Mouse (Mus musculus): Measurements from ENCODE around the gene G0s2. TPM values are rescaled to one million over a fixed set of nuclear protein-coding genes. Genes with fewer than 3 reads are reported as not detected.

The G0s2 gene
- polyA plus RNA-seq, 1 experiment from 2014 or later: 38.2 TPM

- H3K4me1 ChIP-seq (replicated peaks): peaks cover 12% of the 10 kb centered on the region
- H3K9me3 ChIP-seq (replicated peaks): no peaks in the 10 kb centered on the region
- no peak overlapping the region for H3K9ac ChIP-seq
- ATAC-seq (ENCODE audit: insufficient number of reproducible peaks, low FRiP score): no peak
- H3K4me2 ChIP-seq: no peak overlapping the region
- WGBS: 49% methylated on average over 2 of the region's 2 CpGs
- no peaks in the 10 kb centered on the region for H3K27me3 ChIP-seq (replicated peaks)
- H3K36me3 ChIP-seq: no peaks in the 10 kb centered on the region
- H3K4me3 ChIP-seq: no peak overlapping the region
- H3K27ac ChIP-seq (ENCODE audit: poor library complexity, severe bottlenecking): no peak overlapping the region
Observed at GRCm38 (mm10) chr1:193303096-193303495, 30.1 kb upstream of the G0s2 start.

- H3K27me3 ChIP-seq (replicated peaks): no peaks in the 10 kb centered on the region
- peaks cover 12% of the 10 kb centered on the region for H3K4me1 ChIP-seq (replicated peaks)
- no peak overlapping the region for H3K27ac ChIP-seq (ENCODE audit: poor library complexity, severe bottlenecking)
- no peak overlapping the region for H3K4me2 ChIP-seq
- ATAC-seq (ENCODE audit: insufficient number of reproducible peaks, low FRiP score): no peak
- H3K9ac ChIP-seq: no peak overlapping the region
- no peak overlapping the region for H3K4me3 ChIP-seq
- 60% methylated on average over 8 of the region's 8 CpGs for WGBS
- no peaks in the 10 kb centered on the region for H3K9me3 ChIP-seq (replicated peaks)
- no peaks in the 10 kb centered on the region for H3K36me3 ChIP-seq
Observed at GRCm38 (mm10) chr1:193302093-193302405, 29.0 kb upstream of the G0s2 start.

- H3K4me3 ChIP-seq: no peak overlapping the region
- no peaks in the 10 kb centered on the region for H3K27me3 ChIP-seq (replicated peaks)
- WGBS: 49% methylated on average over 6 of the region's 6 CpGs
- H3K27ac ChIP-seq (ENCODE audit: poor library complexity, severe bottlenecking): no peak overlapping the region
- peaks cover 12% of the 10 kb centered on the region for H3K4me1 ChIP-seq (replicated peaks)
- no peak overlapping the region for H3K9ac ChIP-seq
- no peak overlapping the region for H3K4me2 ChIP-seq
- no peaks in the 10 kb centered on the region for H3K36me3 ChIP-seq
- peak; percentile 48; the same call in 1 of the 2 replicates for ATAC-seq (ENCODE audit: insufficient number of reproducible peaks, low FRiP score)
- H3K9me3 ChIP-seq (replicated peaks): no peaks in the 10 kb centered on the region
Observed at GRCm38 (mm10) chr1:193301216-193302092, 28.4 kb upstream of the G0s2 start.

- 48% methylated on average over 1 of the region's 1 CpGs for WGBS
- Histone ChIP-seq H3K9me3 (replicated peaks) (no peaks in the 10 kb centered on the region), H3K4me3 (no peak overlapping the region), H3K4me2 (no peak overlapping the region), H3K27me3 (replicated peaks) (no peaks in the 10 kb centered on the region), H3K9ac (no peak overlapping the region), H3K27ac (ENCODE audit: poor library complexity, severe bottlenecking) (no peak overlapping the region), H3K36me3 (no peaks in the 10 kb centered on the region), H3K4me1 (replicated peaks) (peaks cover 12% of the 10 kb centered on the region)
- no peak for ATAC-seq (ENCODE audit: insufficient number of reproducible peaks, low FRiP score)
Observed at GRCm38 (mm10) chr1:193299995-193300394, 27.0 kb upstream of the G0s2 start.

- Histone ChIP-seq H3K9me3 (replicated peaks) (no peaks in the 10 kb centered on the region), H3K27me3 (replicated peaks) (no peaks in the 10 kb centered on the region), H3K27ac (ENCODE audit: poor library complexity, severe bottlenecking) (no peak overlapping the region), H3K4me3 (no peak overlapping the region), H3K4me2 (no peak overlapping the region), H3K4me1 (replicated peaks) (peaks cover 12% of the 10 kb centered on the region), H3K36me3 (no peaks in the 10 kb centered on the region), H3K9ac (no peak overlapping the region)
- WGBS: 75% methylated on average over 3 of the region's 3 CpGs
- no peak for ATAC-seq (ENCODE audit: insufficient number of reproducible peaks, low FRiP score)
Observed at GRCm38 (mm10) chr1:193298141-193298765, 25.2 kb upstream of the G0s2 start.

- no peaks in the 10 kb centered on the region for H3K27me3 ChIP-seq (replicated peaks)
- no peak overlapping the region for H3K4me3 ChIP-seq
- no peaks in the 10 kb centered on the region for H3K36me3 ChIP-seq
- no peaks in the 10 kb centered on the region for H3K4me1 ChIP-seq (replicated peaks)
- WGBS: 70% methylated on average over 5 of the region's 5 CpGs
- ATAC-seq (ENCODE audit: insufficient number of reproducible peaks, low FRiP score): no peak
- no peak overlapping the region for H3K27ac ChIP-seq (ENCODE audit: poor library complexity, severe bottlenecking)
- no peak overlapping the region for H3K4me2 ChIP-seq
- no peaks in the 10 kb centered on the region for H3K9me3 ChIP-seq (replicated peaks)
- H3K9ac ChIP-seq: no peak overlapping the region
Observed at GRCm38 (mm10) chr1:193295920-193296319, 22.9 kb upstream of the G0s2 start.

- no peaks in the 10 kb centered on the region for H3K36me3 ChIP-seq
- no peaks in the 10 kb centered on the region for H3K27me3 ChIP-seq (replicated peaks)
- no peak overlapping the region for H3K9ac ChIP-seq
- no peak overlapping the region for H3K4me2 ChIP-seq
- no peak overlapping the region for H3K4me3 ChIP-seq
- no peak for ATAC-seq (ENCODE audit: insufficient number of reproducible peaks, low FRiP score)
- peaks cover 3% of the 10 kb centered on the region; the same call in 1 of the 2 replicates for H3K4me1 ChIP-seq (replicated peaks)
- no peak overlapping the region for H3K27ac ChIP-seq (ENCODE audit: poor library complexity, severe bottlenecking)
- 73% methylated on average over 3 of the region's 3 CpGs for WGBS
- H3K9me3 ChIP-seq (replicated peaks): no peaks in the 10 kb centered on the region
Observed at GRCm38 (mm10) chr1:193293926-193294325, 20.9 kb upstream of the G0s2 start.

- peaks cover 3% of the 10 kb centered on the region; the same call in 1 of the 2 replicates for H3K4me1 ChIP-seq (replicated peaks)
- H3K9me3 ChIP-seq (replicated peaks): no peaks in the 10 kb centered on the region
- WGBS: 39% methylated on average over 2 of the region's 2 CpGs
Observed at GRCm38 (mm10) chr1:193293039-193293438, 20.0 kb upstream of the G0s2 start.

GRCm38 (mm10) chr1:193290686-193291085, 17.7 kb upstream of the G0s2 start:
- no peak for ATAC-seq (ENCODE audit: insufficient number of reproducible peaks, low FRiP score)
- Histone ChIP-seq H3K4me3 (no peak overlapping the region), H3K9ac (no peak overlapping the region), H3K4me2 (no peak overlapping the region), H3K27me3 (replicated peaks) (no peaks in the 10 kb centered on the region), H3K9me3 (replicated peaks) (no peaks in the 10 kb centered on the region), H3K4me1 (replicated peaks) (peaks cover 3% of the 10 kb centered on the region; the same call in 1 of the 2 replicates), H3K27ac (ENCODE audit: poor library complexity, severe bottlenecking) (no peak overlapping the region), H3K36me3 (no peaks in the 10 kb centered on the region)

More at GRCm38 (mm10) chr1:193293039-193293438, 20.0 kb upstream of the G0s2 start:
- Histone ChIP-seq H3K4me3 (no peak overlapping the region), H3K36me3 (no peaks in the 10 kb centered on the region), H3K27ac (ENCODE audit: poor library complexity, severe bottlenecking) (no peak overlapping the region), H3K4me2 (no peak overlapping the region), H3K9ac (no peak overlapping the region), H3K27me3 (replicated peaks) (no peaks in the 10 kb centered on the region)
- ATAC-seq (ENCODE audit: insufficient number of reproducible peaks, low FRiP score): no peak

GRCm38 (mm10) chr1:193289914-193290313, 16.9 kb upstream of the G0s2 start:
- no peak overlapping the region for H3K27ac ChIP-seq (ENCODE audit: poor library complexity, severe bottlenecking)
- H3K9ac ChIP-seq: no peak overlapping the region
- H3K4me2 ChIP-seq: no peak overlapping the region
- no peak for ATAC-seq (ENCODE audit: insufficient number of reproducible peaks, low FRiP score)
- H3K36me3 ChIP-seq: no peaks in the 10 kb centered on the region
- WGBS: 72% methylated on average over 5 of the region's 5 CpGs
- no peaks in the 10 kb centered on the region for H3K9me3 ChIP-seq (replicated peaks)
- H3K4me1 ChIP-seq (replicated peaks): peaks cover 3% of the 10 kb centered on the region; the same call in 1 of the 2 replicates
- H3K4me3 ChIP-seq: no peak overlapping the region
- no peaks in the 10 kb centered on the region for H3K27me3 ChIP-seq (replicated peaks)

- no peak overlapping the region for H3K4me3 ChIP-seq
- H3K36me3 ChIP-seq: no peaks in the 10 kb centered on the region
- H3K4me1 ChIP-seq (replicated peaks): peaks cover 3% of the 10 kb centered on the region; the same call in 1 of the 2 replicates
- 86% methylated on average over 3 of the region's 3 CpGs for WGBS
- H3K4me2 ChIP-seq: no peak overlapping the region
- no peak overlapping the region for H3K27ac ChIP-seq (ENCODE audit: poor library complexity, severe bottlenecking)
- H3K9ac ChIP-seq: no peak overlapping the region
- no peaks in the 10 kb centered on the region for H3K9me3 ChIP-seq (replicated peaks)
- no peaks in the 10 kb centered on the region for H3K27me3 ChIP-seq (replicated peaks)
- no peak for ATAC-seq (ENCODE audit: insufficient number of reproducible peaks, low FRiP score)
Observed at GRCm38 (mm10) chr1:193289076-193289475, 16.1 kb upstream of the G0s2 start.
